Mouse (Mus musculus): ENCODE data around the gene Ptges3.

DNA sequence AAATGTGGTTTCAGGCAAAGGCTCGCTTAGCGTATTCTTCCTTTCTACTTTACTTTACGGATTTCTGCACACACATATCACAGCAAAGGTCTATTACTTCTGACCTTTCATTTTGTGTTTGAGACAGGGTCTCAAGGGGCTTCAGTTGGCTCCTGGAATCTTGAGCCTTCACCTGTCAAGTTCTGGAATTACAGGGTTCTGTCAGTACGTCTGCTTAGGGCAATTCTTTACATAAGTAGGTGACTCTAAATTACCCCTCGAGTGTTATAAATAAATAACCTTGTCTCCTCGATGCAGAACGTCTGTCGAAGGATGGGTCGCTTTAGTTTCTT, 23.7 kb downstream of the Ptges3 start:
- no peak for TF ChIP-seq POLR2A (IDR thresholded peaks at IDR 0.05; ENCODE audit: extremely low read depth, insufficient read depth, low read length)
- TF ChIP-seq CTCF (IDR thresholded peaks at IDR 0.05; ENCODE audit: extremely low read depth, insufficient read depth, low read length), result no peak
